Mouse (Mus musculus) frontal cortex, postnatal 14 days (tissue): ENCODE measurements around the gene Tbce.
"Not testable (repeated sequence)": the region's sequence is repeated elsewhere in the genome, so short reads cannot be mapped to it uniquely, and the experiment has no call there.

Source experiments
- DNase-seq, 2 experiments: peaks; one replicate each; pipeline ENCODE4 v3.0.0; 2022; ENCODE audit warnings: low spot score in 2 of 2

The Tbce gene

GRCm38 (mm10) chr13:14034073-14034348 lies 5.4 kb downstream of the Tbce start:
- DNase-seq, result no peak

GRCm38 (mm10) chr13:14033309-14034072 lies 5.9 kb downstream of the Tbce start:
- DNase-seq, result no peak

DNA sequence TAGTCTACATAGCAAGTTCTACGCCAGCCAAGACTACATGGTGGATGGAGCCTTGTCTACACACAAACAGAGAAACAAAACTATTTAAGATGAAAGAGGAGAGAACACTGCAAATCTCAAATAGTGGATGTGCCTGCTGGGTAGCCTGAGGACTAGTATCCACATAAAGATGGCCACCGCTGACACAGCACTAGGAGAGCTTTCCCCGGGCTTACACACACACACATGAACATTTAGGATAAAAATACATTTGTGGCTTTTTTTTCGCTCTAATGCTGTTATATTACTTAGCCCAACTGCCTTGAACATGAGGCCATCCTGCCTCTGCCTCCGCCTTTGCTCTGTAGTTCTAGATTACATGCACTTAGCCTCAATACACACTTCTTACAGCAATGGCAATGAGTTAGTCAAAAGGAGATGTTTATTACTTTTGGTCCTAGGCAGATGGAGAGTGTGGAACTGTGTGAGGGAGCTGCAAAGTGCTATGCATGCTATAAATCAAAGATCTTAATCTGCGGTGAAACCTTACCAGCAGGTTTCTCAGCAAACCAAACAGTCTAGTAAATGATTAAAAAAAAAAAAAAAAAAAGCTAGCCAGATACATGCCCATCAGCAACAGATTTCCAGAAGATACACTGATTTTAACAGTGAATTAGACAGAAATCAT lies 13.2 kb downstream of the Tbce start:
- no peak for DNase-seq

- no peak for DNase-seq
Observed at GRCm38 (mm10) chr13:14025554-14025953, 13.9 kb downstream of the Tbce start.

DNA sequence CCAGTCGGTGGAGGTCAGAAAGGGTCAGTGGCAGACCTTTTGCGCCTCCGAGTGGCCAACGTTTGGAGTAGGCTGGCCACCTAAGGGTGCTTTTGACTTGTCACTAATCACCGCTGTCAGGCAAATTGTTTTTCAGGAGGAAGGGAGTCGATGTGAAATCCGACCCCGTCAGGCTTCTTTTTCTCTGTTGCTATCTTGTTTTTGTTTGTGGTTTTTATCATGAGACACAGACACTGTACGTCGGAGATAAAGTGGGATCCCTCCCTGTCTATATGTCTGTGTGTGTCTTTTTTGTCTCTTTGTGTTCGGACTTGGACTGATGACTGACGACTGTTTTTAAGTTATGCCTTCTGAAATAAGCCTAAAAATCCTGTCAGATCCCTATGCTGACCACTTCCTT lies 18.0 kb downstream of the Tbce start:
- DNase-seq, result not testable (repeated sequence)

DNA sequence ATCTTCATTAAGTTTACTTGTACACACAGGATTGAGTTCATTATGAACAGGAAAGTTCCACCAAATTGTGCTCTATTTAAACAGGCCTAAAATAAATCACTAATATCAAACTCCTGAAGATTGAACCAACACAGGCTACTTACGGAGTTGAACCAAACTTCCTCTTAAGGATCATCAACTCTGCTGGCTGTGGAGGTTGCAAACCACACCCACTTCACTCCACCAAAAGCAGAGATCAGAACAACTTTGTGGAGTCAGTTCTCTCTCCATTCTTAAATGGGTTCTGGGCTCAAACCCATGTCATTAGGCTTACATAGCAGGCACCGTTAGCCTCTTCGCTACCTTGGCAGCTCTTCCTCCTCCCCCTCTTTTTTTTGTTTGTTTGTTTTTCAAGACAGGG lies 20.6 kb downstream of the Tbce start:
- DNase-seq, result no peak

GRCm38 (mm10) chr13:14018283-14018682 lies 21.2 kb downstream of the Tbce start:
- DNase-seq, result no peak

GRCm38 (mm10) chr13:14015609-14016008 lies 23.8 kb downstream of the Tbce start:
- DNase-seq, result no peak

DNA sequence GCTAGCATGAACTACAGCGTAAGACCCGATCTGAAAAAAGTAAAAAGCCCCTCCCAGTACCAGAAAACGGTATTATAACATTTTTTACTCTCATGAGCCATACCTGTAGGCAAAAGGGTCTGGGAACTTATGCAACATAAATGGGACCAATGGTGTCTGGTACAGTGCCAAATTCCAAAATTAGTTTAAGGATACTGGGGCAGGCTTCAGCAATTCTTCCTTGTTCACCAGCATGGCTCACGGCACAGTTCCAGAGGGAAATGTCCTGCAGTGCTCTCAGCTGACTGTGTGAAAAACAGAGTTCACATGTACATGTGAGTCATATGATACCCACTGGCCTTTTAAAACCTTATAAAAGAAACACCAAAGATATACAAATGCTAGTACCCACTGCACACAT lies 24.9 kb downstream of the Tbce start:
- no peak for DNase-seq

DNA sequence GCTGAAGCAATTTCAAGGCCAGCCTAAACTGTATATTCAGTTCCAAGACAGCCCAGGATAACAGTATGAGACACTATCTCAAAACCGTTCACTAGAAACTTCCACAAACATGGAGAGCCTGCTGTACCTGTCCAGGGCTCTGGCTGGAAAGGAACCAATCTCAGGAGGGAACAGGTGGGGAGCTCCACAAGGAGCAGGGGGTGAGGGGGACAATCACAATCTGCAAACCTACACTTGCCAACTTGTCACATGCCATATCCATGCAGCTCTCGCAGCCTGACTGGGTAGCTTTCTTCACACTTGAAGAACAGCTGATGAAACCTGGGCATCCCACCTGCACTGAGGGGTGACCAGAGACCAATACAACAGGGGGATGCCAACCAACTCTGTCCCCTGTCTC lies 25.4 kb downstream of the Tbce start:
- DNase-seq, result no peak

DNA sequence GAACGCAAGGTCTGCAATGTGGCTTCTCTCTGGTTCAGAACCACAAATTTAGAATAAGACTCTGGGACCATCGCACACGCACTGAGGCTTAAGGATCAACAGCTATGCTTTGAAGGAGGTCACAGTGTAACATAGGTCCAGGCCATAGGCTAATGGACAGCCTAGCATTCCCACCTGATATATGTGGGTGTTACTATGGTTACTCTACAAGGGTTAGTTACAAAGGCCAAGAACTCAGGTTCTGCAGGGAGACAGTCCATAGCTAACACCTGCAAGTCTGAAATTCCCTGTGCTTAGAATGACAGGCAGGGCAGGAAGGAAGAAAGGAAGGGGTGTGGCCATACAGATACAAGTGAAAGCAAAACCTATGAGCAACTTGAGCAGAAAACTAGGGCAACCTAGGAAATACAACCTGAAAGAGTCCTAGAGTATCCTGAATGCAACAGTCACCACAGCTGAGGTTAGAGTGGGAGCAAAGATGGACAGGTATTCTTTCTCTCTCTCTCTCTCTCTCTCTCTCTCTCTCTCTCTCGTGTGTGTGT lies 27.9 kb downstream of the Tbce start:
- DNase-seq, result no peak

GRCm38 (mm10) chr13:14006056-14006455 lies 33.4 kb downstream of the Tbce start:
- no peak for DNase-seq

DNA sequence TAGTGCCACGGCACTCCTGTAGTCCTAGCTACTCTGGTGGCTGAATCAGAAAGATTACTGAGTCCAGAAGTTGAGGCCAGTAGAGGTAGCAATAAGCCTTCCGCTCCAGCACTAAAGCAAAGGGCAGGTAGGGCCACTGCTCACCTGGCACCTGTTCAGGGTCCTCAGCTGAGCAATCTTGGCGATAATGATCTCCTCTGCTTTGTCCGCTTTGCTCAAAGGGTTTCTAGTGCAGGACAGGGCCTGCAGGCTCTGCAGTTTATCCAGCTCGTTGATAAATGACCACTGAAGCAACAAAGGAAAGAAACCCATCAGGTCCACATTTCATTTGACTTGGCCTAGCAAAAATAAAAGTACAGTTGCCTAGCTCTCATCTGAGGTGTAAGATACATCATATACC lies 34.4 kb downstream of the Tbce start:
- no peak for DNase-seq

DNA sequence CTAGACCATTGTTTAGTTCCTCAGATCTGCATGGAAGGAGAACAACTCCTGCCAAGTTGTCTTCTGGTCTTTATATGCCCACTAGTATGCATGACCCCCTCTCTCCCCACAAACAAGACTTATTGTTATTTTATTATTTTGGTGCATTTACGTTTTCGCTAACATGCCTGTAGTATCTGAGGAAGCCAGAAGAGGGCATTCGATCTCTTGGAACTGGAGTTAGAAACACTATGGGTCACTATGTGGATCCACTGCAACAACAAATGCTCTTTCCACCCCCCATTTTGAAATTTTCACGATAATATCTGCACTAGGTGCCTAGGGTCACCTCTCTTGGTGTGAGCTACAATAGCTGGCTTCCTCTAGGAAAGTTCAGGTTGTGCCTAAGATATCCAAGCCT lies 35.4 kb downstream of the Tbce start:
- DNase-seq, result no peak

DNA sequence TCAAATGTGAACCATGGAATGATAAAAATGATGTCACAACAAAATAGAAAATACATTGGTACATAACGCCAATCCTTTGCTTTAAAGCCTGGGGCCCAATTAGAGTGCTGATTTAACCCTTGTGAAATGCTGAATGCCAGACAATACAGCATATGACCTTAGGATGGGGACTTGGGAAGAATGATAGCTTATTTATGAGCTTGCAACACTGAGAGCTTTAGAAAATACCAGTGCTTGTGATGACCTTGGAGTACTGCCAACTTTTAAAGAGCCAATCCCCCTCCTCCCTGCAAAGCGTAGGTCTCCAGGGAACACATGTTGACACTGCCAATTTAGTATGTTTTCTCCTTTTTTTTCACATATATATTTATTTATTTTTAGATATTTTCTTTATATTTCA lies 36.7 kb downstream of the Tbce start:
- DNase-seq, result no peak

DNA sequence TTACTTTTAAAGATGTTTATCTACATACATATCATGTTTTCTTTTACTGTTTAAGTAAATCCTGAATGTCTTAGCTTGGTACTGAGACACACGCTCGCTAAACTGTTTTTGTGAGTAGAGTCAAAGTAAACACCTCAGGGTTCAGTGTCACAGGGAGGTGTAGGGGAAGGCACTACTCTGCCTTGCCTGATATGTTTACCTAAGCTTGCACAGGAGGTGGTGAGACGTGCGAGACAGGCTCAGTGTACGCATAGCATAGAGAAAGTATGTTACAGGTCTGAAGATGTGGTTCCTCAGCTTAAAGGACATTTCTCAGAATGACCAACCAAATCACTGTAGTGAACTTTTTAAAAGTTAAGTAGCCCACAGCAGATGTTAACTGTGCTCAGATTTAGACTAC lies 42.0 kb downstream of the Tbce start:
- no peak for DNase-seq

GRCm38 (mm10) chr13:13995046-13995445 lies 44.4 kb downstream of the Tbce start:
- DNase-seq, result no peak

- DNase-seq, result no peak
Observed at GRCm38 (mm10) chr13:13993041-13993440, 46.4 kb downstream of the Tbce start.

- DNase-seq, result no peak
Observed at GRCm38 (mm10) chr13:13990391-13990790, 49.0 kb downstream of the Tbce start.

GRCm38 (mm10) chr13:13989135-13989534 lies 50.3 kb downstream of the Tbce start:
- DNase-seq, result no peak

- DNase-seq, result no peak
Observed at GRCm38 (mm10) chr13:13983523-13983922, 55.9 kb downstream of the Tbce start.

DNA sequence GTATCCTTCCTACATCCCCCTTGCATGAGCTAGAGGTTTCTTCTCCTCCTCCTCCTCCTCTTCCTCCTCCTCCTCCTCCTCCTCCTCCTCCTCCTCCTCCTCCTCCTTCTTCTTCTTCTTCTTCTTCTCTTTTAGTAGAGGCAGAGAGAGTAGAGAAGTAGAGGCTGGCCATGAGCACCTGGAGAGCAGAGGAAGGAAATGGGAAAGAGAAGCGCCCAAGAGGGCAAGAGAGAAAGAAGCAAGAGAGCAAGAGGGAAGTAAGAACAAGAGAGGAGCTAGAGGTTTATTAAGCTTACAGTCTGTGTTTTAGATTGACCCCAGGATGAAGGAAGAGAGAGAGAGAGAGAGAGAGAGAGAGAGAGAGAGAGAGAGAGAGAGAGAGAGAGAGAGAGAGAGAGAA lies 57.6 kb downstream of the Tbce start:
- not testable (repeated sequence) for DNase-seq

GRCm38 (mm10) chr13:13969796-13970195 lies 69.6 kb downstream of the Tbce start:
- DNase-seq, result no peak
